Mouse (Mus musculus): Measurements from ENCODE around the gene Pllp.

The Pllp gene

DNA sequence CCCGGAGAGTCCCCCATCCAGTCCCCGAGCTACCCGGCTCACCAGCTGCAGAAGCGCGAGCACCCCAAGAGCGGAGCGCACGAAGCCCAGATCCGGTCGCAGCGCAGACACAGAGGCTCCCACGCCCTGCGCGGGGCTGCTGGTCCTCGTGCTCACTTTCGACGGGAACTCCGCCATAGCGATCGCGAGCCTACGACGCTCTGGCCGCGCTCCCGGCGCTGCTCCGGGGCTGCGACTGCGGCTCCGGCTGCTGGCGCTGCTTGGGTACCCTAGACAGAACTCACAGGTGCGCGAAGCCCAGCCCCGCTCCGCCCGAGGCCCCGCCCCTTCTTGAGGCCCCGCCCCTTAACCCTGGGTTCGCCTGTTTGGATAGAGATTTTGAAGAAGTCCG, at the start of gene Pllp:
Gene Pllp, minus strand, starts transcription at position 285 of the 391 bp plus-strand sequence.
- DNase-seq, result no peak

GRCm38 (mm10) chr8:94745476-94746184, 49.6 kb upstream of the Pllp start, which contains the start of gene Ccl22:
Ccl22 (plus strand) TSS chr8:94745590.
- no peak for DNase-seq

- DNase-seq, result no peak
Observed at GRCm38 (mm10) chr8:94744972-94745371, 48.9 kb upstream of the Pllp start.

DNA sequence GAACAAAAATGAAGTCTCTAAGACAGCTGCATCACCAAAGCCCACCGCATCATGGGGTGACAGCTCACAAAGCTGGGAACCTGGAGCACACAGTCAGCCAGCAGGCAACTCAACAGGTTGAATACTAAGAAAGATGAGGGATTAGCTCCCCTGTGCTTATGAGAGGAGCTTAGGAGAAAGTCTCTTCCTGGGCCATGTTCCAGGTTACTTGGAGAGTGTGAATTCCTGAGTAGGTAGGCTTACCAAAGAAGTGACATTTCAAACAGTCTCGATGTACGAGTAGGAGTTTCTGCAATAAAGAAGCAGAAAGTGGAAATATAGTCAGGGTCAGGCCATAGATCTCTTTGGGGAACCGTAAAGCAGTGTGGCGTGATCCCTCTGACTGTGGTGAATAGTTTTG, 48.4 kb upstream of the Pllp start:
- DNase-seq, result no peak

DNA sequence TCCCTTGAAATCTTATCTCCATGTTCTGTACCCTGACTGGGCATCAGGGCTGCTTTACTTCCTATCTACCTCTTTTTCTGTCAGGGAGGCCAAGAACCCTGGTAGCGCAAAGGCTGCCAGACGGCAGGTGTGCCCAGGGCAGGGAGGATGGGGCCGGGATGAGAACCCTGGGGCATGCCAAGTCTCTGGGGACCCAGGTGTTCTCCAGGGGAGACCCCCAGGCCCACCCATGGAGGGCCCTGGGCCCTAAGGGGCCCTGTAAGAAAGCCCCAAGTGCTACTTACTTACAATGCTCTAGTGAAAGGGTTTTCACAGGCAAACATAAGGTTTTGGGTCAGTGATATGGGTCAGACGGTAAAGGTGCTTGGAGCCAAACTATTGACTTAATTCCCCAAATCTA, 45.6 kb upstream of the Pllp start:
- no peak for DNase-seq

DNA sequence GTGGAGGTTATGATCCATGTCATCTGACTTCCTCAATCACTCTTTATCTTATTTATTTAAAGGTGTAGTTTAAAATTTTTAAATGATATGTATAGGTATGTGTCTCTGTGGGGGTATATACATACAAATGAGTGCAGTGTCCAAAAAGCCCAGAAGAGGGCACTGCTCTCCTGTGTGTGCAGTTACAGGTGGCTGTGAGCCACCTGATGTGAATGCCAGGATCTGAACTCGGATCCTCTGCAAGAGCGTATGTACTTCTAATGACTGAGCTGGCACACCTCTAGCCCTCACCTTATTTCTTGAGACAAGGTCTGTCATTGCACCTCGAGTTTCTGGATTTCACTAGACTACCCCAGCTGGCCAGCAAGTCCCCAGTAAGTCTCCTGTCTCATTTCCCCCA, 44.5 kb upstream of the Pllp start:
- DNase-seq, result no peak

GRCm38 (mm10) chr8:94739829-94740228, 43.8 kb upstream of the Pllp start:
- DNase-seq, result no peak

- no peak for DNase-seq
Observed at GRCm38 (mm10) chr8:94735426-94736094, 39.5 kb upstream of the Pllp start.

DNA sequence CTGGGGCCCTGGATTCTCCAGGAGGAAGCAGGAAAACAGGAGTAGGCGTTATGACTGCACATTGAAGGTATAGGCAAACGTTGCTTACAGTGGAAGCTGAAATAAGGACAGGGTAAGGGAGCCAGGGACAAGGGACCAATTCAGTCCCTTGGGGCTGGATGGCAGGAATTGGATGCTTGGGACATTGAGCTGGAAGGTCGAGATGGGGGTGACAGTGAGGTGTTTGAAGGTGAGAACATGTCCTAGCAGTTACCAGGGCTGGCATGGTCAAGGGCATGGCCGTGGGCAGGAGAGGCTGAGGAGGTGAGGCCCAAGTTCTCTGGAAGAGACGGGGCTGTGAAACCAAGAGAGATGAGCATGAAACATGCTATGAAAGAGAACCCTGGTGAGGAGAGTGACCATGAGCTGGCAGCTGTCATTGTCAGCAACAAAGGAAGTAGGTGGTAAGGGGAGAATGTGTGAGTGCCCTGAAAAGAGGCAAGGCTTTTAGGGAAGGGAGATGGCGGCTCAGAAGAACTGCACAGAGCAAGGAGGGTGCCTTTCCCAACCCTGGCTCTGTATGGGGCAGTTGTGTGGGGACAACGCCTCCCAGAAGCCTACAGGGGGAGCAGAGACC, 38.8 kb upstream of the Pllp start:
- no peak for DNase-seq

- DNase-seq, result no peak
Observed at GRCm38 (mm10) chr8:94733821-94734465, 37.9 kb upstream of the Pllp start.

GRCm38 (mm10) chr8:94729301-94729700, 33.2 kb upstream of the Pllp start:
- DNase-seq, result no peak

DNA sequence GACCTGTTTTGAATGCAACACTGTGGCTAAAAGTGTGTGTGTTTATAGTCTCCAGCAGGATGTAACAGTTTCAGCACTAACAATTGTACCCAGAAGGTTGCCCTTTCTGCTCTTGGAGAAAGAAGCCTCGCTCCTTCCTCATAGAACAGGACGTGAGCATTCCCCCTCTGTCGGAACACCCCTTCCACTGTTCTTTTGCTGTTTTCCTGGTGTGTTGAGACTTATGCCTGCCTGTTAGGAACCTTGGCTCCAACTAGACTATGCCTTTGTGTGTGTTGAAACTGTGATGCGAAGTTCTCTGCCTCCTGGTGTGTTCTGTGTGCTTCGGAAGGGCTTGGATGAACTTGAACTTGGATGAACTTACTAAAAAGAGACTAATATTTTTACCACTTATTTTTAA, 29.9 kb upstream of the Pllp start:
- no peak for DNase-seq

DNA sequence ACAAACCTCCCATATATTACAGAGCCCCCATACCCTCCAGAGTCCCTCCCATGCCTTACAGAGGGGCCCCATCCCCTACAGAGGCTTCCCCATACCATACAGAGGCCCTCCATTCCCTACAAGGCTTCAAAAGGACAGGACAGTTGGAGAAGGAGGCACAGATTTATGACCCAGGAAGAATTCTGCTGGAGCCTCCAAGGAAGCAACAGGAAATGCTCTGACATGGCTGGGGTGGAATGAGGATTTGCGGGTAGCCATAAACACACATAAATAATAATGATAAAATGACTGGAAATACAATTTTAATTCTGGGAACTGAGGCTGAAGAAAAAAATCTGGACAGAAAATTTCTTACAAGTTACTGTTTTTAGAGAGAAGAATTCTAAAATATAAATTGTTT, 20.8 kb upstream of the Pllp start:
- DNase-seq, result no peak

- no peak for DNase-seq
Observed at GRCm38 (mm10) chr8:94715871-94716270, 19.8 kb upstream of the Pllp start.

GRCm38 (mm10) chr8:94714556-94714955, 18.5 kb upstream of the Pllp start:
- DNase-seq, result no peak

GRCm38 (mm10) chr8:94711160-94711718, 15.2 kb upstream of the Pllp start:
- peak; percentile 57 for DNase-seq

DNA sequence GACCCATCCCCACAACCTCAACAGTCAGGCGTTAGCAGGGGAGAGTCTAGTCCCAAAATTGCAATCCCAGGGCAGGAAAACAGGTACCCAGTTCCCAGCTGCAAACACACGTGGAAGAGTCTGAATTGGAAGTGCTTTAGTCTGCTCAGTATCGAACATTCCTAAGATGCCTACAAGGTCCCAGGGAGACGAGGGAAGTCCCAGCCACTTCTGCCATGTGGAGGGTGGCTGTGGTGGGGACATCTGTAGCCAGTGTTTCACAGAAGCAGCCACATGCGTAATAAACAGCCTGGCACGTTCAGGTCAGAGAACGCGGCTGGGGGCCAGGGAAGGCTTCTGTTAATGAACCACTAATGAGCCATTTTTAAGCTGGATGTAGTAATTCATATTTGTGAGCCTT, 14.3 kb upstream of the Pllp start:
- DNase-seq, result no peak

DNA sequence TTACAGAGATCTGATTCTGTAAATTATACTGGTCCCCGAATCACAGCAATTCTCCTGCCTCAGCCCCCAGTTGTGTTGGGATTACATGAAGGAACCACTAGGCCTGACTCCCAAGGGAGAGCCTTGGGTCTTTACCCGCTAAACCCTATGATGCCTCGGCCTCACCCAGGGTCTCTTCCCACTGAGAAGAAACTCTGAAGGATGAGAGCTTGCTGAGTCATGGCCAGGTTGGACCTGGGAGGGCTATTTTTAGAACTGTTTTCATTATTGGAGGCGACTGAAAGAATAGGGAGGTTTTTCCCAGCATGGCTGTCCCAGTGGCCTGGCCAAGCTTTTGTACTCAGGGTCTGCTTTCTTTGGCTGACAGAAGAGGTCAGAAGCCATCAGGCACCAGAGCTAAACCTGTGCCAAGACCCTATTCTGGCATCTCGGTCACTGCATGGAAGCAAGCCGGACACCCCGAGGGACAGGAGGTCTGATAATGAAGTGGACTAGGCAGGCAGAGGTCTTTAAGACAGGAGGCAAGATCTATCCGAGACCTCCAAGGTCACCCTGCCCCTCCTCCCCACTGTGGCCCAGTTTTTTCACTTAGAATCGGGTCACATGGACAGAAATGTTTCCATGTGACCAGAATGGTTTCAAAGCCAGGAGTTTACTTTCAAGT, 10.8 kb upstream of the Pllp start:
- DNase-seq, result peak; percentile 26

DNA sequence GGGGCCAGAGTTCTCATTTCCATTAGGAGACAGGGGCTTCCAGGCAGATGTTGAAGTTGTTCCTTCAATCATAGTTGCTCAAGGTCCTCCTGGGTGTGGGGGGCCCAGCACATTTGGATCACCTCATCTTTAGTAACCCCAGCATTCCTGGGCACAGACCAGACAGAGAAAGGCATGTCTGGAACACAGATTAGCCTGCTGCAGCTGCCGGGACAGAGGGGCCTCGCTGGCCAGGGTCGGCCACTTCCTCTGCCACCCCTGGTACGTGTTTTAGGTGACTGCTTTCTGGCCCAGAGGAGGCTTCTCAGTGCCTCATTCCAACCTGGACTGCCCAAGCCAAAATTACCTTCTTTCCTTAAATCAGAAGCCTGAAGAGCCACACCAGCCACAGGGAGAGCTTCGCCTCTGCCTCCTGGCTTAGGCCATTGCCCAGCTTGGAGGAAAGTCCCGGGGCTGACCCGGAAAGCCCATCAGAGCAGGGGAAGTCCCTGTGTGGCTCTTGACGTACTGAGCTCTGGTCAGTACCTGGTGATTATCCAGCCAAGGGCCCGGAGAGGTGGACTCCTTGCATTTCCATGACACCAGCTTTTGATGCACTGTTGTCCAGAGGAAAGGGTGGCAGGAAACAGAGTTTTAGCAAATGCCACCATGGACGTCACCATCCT, 9.6 kb upstream of the Pllp start:
- DNase-seq, result no peak

- DNase-seq, result no peak
Observed at GRCm38 (mm10) chr8:94704669-94704984, 8.5 kb upstream of the Pllp start.

DNA sequence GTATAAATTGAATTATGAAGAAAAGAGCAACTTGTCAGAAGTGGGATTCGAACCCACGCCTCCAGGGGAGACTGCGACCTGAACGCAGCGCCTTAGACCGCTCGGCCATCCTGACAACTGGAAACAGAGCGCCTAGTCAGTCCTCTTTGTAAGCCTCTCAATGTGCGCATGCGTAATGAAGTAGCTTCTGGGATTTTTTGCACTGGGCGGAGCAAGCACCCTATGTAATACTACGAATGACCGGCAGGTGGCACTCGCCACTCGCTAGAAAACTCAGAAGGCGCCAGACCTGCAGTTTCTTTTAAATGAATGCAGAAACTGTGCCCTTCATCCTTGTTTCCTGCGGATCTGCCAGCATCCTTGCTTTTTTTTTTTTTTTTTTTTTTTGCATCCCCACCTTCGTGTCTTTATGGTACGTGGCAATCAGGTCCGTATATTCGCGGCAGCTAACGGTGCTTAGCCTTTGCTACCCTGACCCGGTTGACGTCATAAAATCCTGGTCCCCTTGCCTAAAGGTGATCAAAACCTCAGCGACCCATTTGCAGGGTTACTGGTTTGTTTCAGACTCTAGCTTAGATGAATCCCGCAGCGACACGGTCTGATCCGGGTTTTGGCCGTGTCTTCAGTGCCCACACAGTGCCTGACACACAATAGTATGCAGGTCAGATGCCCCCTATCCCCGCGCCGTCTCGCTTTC, 8.0 kb upstream of the Pllp start:
- DNase-seq, result peak; percentile 97

Measured in cerebellum, adult 9-11 months (tissue).